In the genomic region with DNA sequence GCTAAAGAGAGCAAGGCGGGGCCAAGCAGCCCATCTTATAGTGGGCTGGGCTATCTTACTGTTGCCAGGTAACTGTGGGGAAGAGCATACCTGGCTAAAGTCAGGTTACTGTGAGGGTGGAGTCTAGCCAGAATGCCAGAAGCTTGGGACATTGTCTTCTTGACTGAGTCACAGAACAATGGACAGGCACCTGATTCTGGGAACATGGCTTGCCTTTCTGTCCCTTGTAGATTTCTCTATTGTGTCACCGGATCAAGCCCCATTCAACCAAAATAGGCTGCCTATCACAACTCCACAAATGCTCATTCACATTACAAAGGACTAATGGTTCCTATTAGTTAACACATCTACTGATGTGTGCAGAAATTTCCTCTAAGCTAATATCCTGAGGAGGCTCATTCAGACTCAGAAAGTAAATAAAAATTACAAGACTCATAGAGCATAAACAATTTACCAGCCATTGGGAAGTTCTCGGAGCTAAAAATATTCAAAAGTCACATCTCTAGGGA, we compare ENCODE assay signal across 13 mouse cellular contexts.
"Had no signal": no experiment of that assay in that cellular context is flagged by ENCODE, and none has a peak within 500 bp of the region (broad histone marks: within the 10 kb centered on the region; RNA-seq: fewer than 3 reads in every experiment).

No protein-coding gene starts in this region.

- DNase-seq: lung, adult 18-20 months; lung, embryonic 14.5 days; lung, postnatal 10 days; lung, postnatal 4 days; midbrain, embryonic 14.5 days; retina, postnatal 1 day; right cerebral cortex, adult 18-20 months; right cerebral cortex, postnatal 25 days; right cerebral cortex, postnatal 4 days; spleen, adult 18-20 months; thymus, adult 18-20 months; thymus, postnatal 25 days; thymus, postnatal 4 days had no signal
